Mouse (Mus musculus): Measurements from ENCODE around the gene Cyb5rl. TPM values are rescaled to one million over a fixed set of nuclear protein-coding genes. Genes with fewer than 3 reads are reported as not detected.

Cyb5rl gene
- polyA plus RNA-seq, 1 experiment: 7.0 TPM

DNA sequence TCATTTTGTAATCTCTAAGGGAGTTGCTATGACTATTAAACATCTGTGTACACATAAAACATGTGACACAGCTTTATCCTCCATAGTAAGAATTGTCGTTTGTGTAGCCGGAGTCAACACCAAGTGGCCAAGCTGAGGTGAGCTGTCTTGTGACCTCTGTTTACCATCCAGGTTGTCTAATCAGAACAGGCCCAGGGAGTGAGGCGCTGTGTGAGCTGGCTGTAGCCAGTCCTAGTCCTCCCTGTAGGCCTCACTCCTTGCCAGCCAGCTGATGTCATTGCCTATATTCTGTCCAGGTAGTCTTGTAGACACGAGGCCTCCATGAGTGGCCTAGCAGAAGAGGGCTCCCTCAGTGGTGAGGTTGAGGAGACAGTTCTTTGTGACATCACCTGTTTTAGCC is 31.1 kb upstream of the Cyb5rl start:
- Histone ChIP-seq H3K27ac (ENCODE audit: insufficient read depth, low read depth, low read length) (no peak overlapping the region), H3K4me3 (ENCODE audit: insufficient read depth, low read length) (no peak overlapping the region), H3K4me1 (ENCODE audit: control insufficient read depth, insufficient read depth, low read length) (no peaks in the 10 kb centered on the region)
- TF ChIP-seq POLR2A (IDR thresholded peaks at IDR 0.05; ENCODE audit: borderline replicate concordance, low read depth, low read length): no peak
- no peak for TF ChIP-seq CTCF (IDR thresholded peaks at IDR 0.05; ENCODE audit: low read depth, low read length)

GRCm38 (mm10) chr4:107036985-107037384 is 29.8 kb upstream of the Cyb5rl start:
- Histone ChIP-seq H3K4me3 (ENCODE audit: insufficient read depth, low read length) (no peak overlapping the region), H3K27ac (ENCODE audit: insufficient read depth, low read depth, low read length) (no peak overlapping the region), H3K4me1 (ENCODE audit: control insufficient read depth, insufficient read depth, low read length) (no peaks in the 10 kb centered on the region)
- TF ChIP-seq CTCF (IDR thresholded peaks at IDR 0.05; ENCODE audit: low read depth, low read length) (no peak), POLR2A (IDR thresholded peaks at IDR 0.05; ENCODE audit: borderline replicate concordance, low read depth, low read length) (no peak)

GRCm38 (mm10) chr4:107038303-107038702 is 28.5 kb upstream of the Cyb5rl start:
- TF ChIP-seq CTCF (IDR thresholded peaks at IDR 0.05; ENCODE audit: low read depth, low read length): no peak
- TF ChIP-seq POLR2A (IDR thresholded peaks at IDR 0.05; ENCODE audit: borderline replicate concordance, low read depth, low read length): no peak
- H3K4me3 ChIP-seq (ENCODE audit: insufficient read depth, low read length): no peak overlapping the region
- no peak overlapping the region for H3K27ac ChIP-seq (ENCODE audit: insufficient read depth, low read depth, low read length)
- no peaks in the 10 kb centered on the region for H3K4me1 ChIP-seq (ENCODE audit: control insufficient read depth, insufficient read depth, low read length)

- H3K27ac ChIP-seq (ENCODE audit: insufficient read depth, low read depth, low read length): no peak overlapping the region
- no peak for TF ChIP-seq CTCF (IDR thresholded peaks at IDR 0.05; ENCODE audit: low read depth, low read length)
- TF ChIP-seq POLR2A (IDR thresholded peaks at IDR 0.05; ENCODE audit: borderline replicate concordance, low read depth, low read length): no peak
These were observed 27.5 kb upstream of the Cyb5rl start for GRCm38 (mm10) chr4:107039270-107039669.

GRCm38 (mm10) chr4:107042304-107042703 is 24.5 kb upstream of the Cyb5rl start:
- Histone ChIP-seq H3K27ac (ENCODE audit: insufficient read depth, low read depth, low read length) (no peak overlapping the region), H3K4me3 (ENCODE audit: insufficient read depth, low read length) (no peak overlapping the region), H3K4me1 (ENCODE audit: control insufficient read depth, insufficient read depth, low read length) (no peaks in the 10 kb centered on the region)
- TF ChIP-seq POLR2A (IDR thresholded peaks at IDR 0.05; ENCODE audit: borderline replicate concordance, low read depth, low read length) (no peak), CTCF (IDR thresholded peaks at IDR 0.05; ENCODE audit: low read depth, low read length) (no peak)

More at GRCm38 (mm10) chr4:107039270-107039669, 27.5 kb upstream of the Cyb5rl start:
- Histone ChIP-seq H3K4me1 (ENCODE audit: control insufficient read depth, insufficient read depth, low read length) (no peaks in the 10 kb centered on the region), H3K4me3 (ENCODE audit: insufficient read depth, low read length) (no peak overlapping the region)

- no peak overlapping the region for H3K27ac ChIP-seq (ENCODE audit: insufficient read depth, low read depth, low read length)
- TF ChIP-seq CTCF (IDR thresholded peaks at IDR 0.05; ENCODE audit: low read depth, low read length): no peak
- TF ChIP-seq POLR2A (IDR thresholded peaks at IDR 0.05; ENCODE audit: borderline replicate concordance, low read depth, low read length): no peak
- H3K4me3 ChIP-seq (ENCODE audit: insufficient read depth, low read length): no peak overlapping the region
- H3K4me1 ChIP-seq (ENCODE audit: control insufficient read depth, insufficient read depth, low read length): no peaks in the 10 kb centered on the region
These were observed 21.6 kb upstream of the Cyb5rl start for GRCm38 (mm10) chr4:107045188-107045587.

- TF ChIP-seq CTCF (IDR thresholded peaks at IDR 0.05; ENCODE audit: low read depth, low read length) (no peak), POLR2A (IDR thresholded peaks at IDR 0.05; ENCODE audit: borderline replicate concordance, low read depth, low read length) (no peak)
- no peaks in the 10 kb centered on the region for H3K4me1 ChIP-seq (ENCODE audit: control insufficient read depth, insufficient read depth, low read length)
- H3K4me3 ChIP-seq (ENCODE audit: insufficient read depth, low read length): no peak overlapping the region
- H3K27ac ChIP-seq (ENCODE audit: insufficient read depth, low read depth, low read length): no peak overlapping the region
These were observed 19.0 kb upstream of the Cyb5rl start for GRCm38 (mm10) chr4:107047806-107048205.

DNA sequence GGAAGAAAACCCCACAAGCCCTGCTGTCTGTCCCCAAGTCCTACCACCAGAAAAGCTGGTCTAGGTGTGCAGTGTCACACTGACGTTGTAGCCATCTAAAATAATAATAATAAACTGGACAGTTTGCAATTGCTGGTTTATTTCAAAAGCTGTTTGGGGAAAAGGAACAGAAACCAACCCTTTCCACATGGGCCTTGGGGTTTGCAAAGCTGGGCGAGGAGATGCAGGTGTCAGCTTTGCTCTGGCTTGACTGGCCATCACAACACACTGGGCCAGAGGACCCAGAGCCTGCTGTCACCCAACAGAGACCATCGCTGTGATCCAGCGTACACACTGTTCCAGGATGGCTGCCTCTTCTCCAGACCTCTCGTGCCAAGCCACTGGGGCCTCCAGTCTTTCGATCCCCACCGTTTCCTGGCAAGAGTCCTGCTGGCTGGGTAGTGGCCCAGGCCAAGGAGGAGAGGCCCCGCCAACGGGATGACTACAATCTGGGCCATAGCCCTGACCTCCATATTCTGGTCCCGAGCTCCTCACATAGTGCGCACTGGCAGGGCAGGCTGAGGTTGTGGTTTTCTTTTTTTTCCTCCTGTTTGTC is 18.1 kb upstream of the Cyb5rl start:
- TF ChIP-seq POLR2A (IDR thresholded peaks at IDR 0.05; ENCODE audit: borderline replicate concordance, low read depth, low read length): no peak
- TF ChIP-seq CTCF (IDR thresholded peaks at IDR 0.05; ENCODE audit: low read depth, low read length): no peak
- Histone ChIP-seq H3K4me1 (ENCODE audit: control insufficient read depth, insufficient read depth, low read length) (no peaks in the 10 kb centered on the region), H3K4me3 (ENCODE audit: insufficient read depth, low read length) (no peak overlapping the region), H3K27ac (ENCODE audit: insufficient read depth, low read depth, low read length) (no peak overlapping the region)

- no peak overlapping the region for H3K4me3 ChIP-seq (ENCODE audit: insufficient read depth, low read length)
- H3K27ac ChIP-seq (ENCODE audit: insufficient read depth, low read depth, low read length): no peak overlapping the region
- TF ChIP-seq CTCF (IDR thresholded peaks at IDR 0.05; ENCODE audit: low read depth, low read length) (no peak), POLR2A (IDR thresholded peaks at IDR 0.05; ENCODE audit: borderline replicate concordance, low read depth, low read length) (no peak)
- H3K4me1 ChIP-seq (ENCODE audit: control insufficient read depth, insufficient read depth, low read length): peaks cover 8% of the 10 kb centered on the region
These were observed 14.9 kb upstream of the Cyb5rl start for GRCm38 (mm10) chr4:107051889-107052288.

DNA sequence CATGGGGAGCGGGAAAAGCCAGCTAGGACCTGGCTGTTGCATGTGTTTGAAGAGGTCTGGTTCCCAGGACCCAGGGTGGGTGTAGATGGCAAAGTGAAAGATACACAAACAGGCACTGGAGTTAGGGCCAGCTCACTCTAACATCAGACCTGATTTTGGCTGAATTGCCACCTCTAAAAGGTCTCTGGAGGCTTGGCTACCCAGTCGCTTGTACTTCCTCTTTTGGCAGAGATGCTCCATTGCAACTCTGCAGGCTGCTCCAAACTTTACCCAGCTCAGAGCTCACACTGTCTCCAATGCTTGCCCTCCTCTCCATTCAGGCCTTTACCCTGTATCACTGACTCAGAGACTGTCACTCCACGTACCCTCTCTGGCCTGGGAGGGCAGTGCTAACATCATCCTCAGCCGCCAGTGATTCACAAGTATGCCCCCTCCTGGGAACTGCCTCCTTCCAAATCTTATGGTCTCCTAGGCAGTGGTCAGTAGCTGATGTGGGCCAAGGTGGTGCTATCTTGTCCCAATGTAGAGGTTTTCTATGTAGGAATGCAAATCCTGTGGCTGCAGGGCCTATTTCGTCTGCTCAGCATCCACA is 13.7 kb upstream of the Cyb5rl start:
- Histone ChIP-seq H3K4me3 (ENCODE audit: insufficient read depth, low read length) (no peak overlapping the region), H3K4me1 (ENCODE audit: control insufficient read depth, insufficient read depth, low read length) (peaks cover 8% of the 10 kb centered on the region), H3K27ac (ENCODE audit: insufficient read depth, low read depth, low read length) (no peak overlapping the region)
- TF ChIP-seq CTCF (IDR thresholded peaks at IDR 0.05; ENCODE audit: low read depth, low read length) (no peak), POLR2A (IDR thresholded peaks at IDR 0.05; ENCODE audit: borderline replicate concordance, low read depth, low read length) (no peak)
